Mouse (Mus musculus): ENCODE results near the gene Papola. TPM values are rescaled to one million over a fixed set of nuclear protein-coding genes. Genes with fewer than 3 reads are reported as not detected.

Gene Papola
- polyA plus RNA-seq, 2 experiments from 2014 or later = 109 to 124 TPM

DNA sequence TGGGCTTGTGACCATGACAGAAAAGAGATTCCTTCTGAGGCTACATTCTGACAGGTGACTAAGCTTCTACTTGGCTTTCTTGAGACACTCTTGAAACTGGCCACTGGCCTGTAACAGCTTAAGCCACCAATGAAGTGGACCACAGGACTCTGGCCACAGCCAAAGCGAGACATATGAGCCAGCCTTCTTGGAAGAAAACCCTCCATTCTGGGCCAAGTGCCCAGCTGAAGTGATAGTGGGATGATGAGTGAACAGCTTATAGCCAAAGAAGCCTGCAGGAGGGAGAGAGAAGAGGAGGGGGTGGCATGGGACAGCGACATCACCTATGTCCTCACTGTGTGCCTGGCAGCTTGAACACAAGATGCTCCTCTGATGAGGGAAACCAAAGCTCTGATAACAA is 83.2 kb downstream of the Papola start:
- no peak for ATAC-seq

DNA sequence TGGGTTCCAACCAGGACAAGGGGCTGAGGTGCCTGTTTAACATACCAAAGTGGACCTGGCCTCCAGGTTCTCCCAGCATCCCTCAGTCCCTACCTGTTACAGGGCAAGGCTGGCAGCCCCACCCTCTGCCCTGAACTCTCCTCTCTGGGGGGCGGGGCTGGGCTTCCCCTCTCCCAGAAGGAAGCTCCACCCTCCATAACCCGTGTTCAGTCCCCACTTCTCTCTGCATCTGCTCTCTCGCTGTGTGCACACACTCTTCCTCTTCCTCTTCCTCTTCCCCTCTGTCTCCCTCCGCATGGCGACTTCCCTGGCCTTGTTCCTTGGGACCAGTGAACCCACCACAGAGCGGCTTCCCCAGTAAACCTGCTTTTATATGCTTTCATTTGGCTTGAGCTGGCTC is 84.7 kb downstream of the Papola start:
- no peak for ATAC-seq

- ATAC-seq = no peak
Observed at GRCm38 (mm10) chr12:105869696-105870095, 85.2 kb downstream of the Papola start.

DNA sequence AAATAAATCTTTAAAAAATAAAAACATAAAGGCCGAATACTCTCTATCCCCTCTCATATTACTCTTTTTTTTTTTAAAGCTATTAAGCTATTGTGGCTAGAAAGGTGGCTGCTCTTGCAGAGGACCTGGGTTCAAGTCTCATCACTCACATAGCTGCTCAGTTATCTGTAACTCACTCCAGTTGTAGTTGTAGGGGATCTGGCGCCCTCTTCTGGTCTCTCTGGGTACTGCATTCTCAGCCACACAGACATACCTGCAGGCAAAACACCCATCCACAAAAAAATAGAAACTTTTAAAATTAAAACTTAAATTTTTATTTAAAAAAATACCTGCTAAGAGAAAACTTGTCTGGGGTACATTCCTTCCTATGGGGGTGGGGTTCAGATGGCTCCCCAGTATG is 88.8 kb downstream of the Papola start:
- no peak for ATAC-seq

DNA sequence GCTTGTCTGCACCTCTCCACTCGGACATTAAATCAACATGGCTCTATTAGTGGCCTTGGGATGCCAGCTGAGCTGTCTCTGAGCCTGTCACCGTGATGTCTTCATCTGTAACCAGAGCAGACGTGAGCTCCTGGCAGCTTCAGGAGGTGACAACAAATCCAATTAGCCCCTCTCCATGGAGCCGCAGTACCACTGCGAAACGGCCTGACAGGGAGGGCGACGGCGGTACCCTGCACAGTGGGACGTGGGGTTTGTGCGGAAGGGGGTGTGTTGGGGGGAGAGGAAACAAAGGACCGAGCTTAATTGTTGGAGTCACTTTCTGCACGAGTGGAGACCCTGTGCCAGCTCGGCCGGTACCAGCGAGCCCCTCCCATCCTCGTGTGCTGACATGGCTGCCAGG is 90.6 kb downstream of the Papola start:
- ATAC-seq = no peak

GRCm38 (mm10) chr12:105876521-105876920 is 92.0 kb downstream of the Papola start:
- no peak for ATAC-seq

DNA sequence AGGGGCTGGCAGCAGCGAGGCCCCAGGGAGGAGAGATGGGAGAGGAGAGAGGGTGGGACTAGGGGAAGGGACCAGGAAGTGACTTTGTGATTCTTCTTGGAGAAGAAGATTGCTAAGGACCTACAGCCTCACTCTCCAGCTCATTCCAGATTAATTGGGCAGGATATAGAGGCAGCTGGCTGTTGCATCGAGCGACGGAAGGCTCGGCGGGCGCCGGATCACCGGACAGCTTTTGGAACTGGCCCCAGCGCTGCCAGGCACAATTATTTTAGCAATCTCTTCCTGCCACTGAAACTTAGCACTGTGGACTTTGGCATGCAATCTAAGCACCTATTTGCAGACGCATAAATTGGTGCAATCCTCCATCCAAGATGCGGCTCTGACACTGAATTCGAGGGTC is 92.4 kb downstream of the Papola start:
- ATAC-seq = no peak

DNA sequence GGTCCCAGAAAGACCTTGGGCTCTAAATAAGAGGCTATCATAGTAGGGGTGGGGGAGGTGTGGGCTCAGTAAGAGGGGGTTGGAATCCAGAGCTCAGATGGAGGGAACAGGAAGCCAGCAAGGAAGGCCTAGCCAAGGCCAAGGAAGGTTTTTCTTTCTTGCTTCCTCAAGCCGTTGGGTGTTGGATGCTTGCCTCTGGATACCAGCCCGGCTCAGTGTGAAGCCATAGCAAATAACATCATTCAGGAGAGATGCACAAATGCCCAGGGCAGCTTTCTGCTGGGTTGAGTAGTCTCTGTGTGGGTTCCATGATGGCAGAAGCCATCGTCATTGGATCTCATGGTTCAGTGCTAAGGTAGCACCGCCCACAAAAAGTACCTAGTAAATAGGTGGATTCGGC is 94.3 kb downstream of the Papola start:
- ATAC-seq = no peak

- no peak for ATAC-seq
Observed at GRCm38 (mm10) chr12:105883799-105884514, 99.5 kb downstream of the Papola start.

DNA sequence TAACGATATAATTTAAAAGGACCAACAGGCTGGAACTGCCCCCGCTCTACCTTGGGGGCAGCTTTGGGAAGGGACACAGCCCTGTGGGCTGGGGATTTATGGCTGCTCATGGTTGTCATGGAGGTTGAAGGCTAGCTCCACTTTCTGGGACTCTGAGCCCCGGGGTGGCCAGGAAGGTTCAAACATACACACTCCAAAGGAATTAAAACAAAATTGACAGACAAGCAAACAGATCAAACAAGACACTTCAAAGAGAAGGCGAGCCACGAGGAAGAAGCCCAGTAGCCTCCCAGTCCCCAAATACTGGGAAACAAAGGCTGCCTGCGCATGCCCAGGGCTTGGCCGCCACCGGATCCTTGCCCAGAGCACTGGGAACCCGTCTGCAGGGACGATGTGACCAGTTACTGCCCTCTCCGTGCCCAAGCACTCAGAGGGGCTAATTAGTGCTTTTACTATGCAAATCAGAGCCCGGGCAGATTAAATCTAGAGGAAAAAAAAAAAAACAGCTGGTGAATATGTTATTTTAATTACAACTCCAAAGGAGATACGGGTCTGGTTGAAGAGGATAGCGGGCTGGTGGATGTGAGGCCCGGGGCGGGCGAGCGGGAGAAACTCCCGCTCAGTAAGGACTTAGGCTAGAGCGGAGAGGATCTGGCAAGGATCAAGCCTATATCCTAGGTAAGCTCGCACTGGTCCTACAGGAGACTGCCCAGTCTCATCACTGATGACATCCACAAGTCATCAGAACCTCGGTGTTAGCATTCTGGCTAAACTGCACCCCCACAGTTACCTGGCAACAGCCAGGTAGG is 100.2 kb downstream of the Papola start:
- no peak for ATAC-seq

Other genes with a start within 250 kb of the Papola start
- gene Bdkrb2, start 221.5 kb upstream of the Papola start, polyA plus RNA-seq (2017; shearing (Covaris generic)) = not detected
- 1 to 10 TPM; 1.0 to 1.1 TPM for gene Bdkrb1, start 181.6 kb upstream of the Papola start, polyA plus RNA-seq (2017; shearing (Covaris generic))
- gene Gskip, start 99.9 kb upstream of the Papola start, polyA plus RNA-seq (2017; shearing (Covaris generic)) = 10 to 100 TPM; 51.6 to 52.4 TPM
- gene Atg2b, start 99.5 kb upstream of the Papola start, polyA plus RNA-seq (2017; shearing (Covaris generic)) = 10 to 100 TPM in 1 of 2 experiments, 1 to 10 TPM in 1; 8.9 to 12.8 TPM
- under 1 TPM; 0.62 to 0.98 TPM for gene Ak7, start 78.7 kb upstream of the Papola start, polyA plus RNA-seq (2017; shearing (Covaris generic))
- 100 to 1,000 TPM; 161 to 189 TPM for gene Vrk1, start 225.5 kb downstream of the Papola start, polyA plus RNA-seq (2017; shearing (Covaris generic))